Mouse (Mus musculus) activated CD4-positive, CD25-positive, alpha-beta regulatory T cell, adult 4 months (primary cell): ENCODE measurements around the gene Cacna2d3. TPM values are rescaled to one million over a fixed set of nuclear protein-coding genes. Genes with fewer than 3 reads are reported as not detected.

Source experiments
- ATAC-seq: one replicate; pipeline ENCODE4 v1.8.0; 2017
- polyA plus RNA-seq, 2 experiments: library from polyadenylated mRNA; unstranded; fragments of 100-300 nt; shearing (Covaris generic); gene quantifications; one replicate each; pipeline ENCODE4 v1.2.1; 2017

Gene Cacna2d3
- polyA plus RNA-seq, 2 experiments from 2014 or later: not detected

GRCm38 (mm10) chr14:28887373-28887772 is 834.3 kb downstream of the Cacna2d3 start:
- no peak for ATAC-seq

GRCm38 (mm10) chr14:28886661-28887060 is 835.0 kb downstream of the Cacna2d3 start:
- ATAC-seq: no peak

GRCm38 (mm10) chr14:28870983-28871382 is 850.7 kb downstream of the Cacna2d3 start:
- no peak for ATAC-seq

- ATAC-seq: no peak
These were observed 851.3 kb downstream of the Cacna2d3 start for GRCm38 (mm10) chr14:28870382-28870781.

- ATAC-seq: no peak
These were observed 856.7 kb downstream of the Cacna2d3 start for GRCm38 (mm10) chr14:28864925-28865324.

GRCm38 (mm10) chr14:28861142-28861541 is 860.5 kb downstream of the Cacna2d3 start:
- ATAC-seq: no peak

Other genes starting within 250 kb of the Cacna2d3 start
- gene Selenok, start 246.4 kb upstream of the Cacna2d3 start, polyA plus RNA-seq: 100 to 1,000 TPM; 350 to 355 TPM